Mouse (Mus musculus) left cerebral cortex, postnatal 10 days (tissue): ENCODE results near the gene Vmn1r11. TPM values are rescaled to one million over a fixed set of nuclear protein-coding genes. Genes with fewer than 3 reads are reported as not detected.

Source experiments
- DNase-seq, 2 experiments: peaks; one replicate each; pipeline ENCODE4 v3.0.0; 2021 to 2022; ENCODE audit warnings: low spot score in 2 of 2, mixed read lengths in 1 of 2; ENCODE audit errors: extremely low spot score in 1 of 2
- intact Hi-C: fragments of 180-260 bp; cut with DNase I; formaldehyde crosslinking; loops from one replicate; pipeline ENCODE4 v1.15.1; 2025
- total RNA-seq, 2 experiments: library from RNA; stranded (reverse); gene quantifications; 2 replicates each; pipeline ENCODE4 v1.2.3; 2021

Gene Vmn1r11
- total RNA-seq: not detected

DNA sequence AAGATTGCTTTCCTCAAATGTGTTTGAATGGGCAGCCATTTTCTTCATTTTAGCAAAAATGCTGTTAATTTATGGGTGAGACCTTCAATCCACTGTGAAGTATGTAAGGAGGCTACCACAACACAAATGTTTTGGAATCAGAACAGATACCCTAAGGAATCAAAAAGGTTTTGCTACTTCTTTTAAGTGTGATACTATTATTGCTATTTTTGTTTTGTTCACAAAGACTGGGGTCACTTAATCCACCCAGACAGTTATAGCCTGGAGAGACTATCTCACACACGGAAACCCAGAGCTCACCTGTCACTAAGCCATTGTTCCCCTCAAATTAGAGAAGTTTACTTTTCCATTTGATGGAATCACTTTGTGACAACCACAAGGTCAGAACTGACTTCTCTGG, at the start of gene Vmn1r11:
Gene Vmn1r11, plus strand, starts transcription at position 301 of the 400 bp plus-strand sequence.
- DNase-seq: no peak
- intact Hi-C loops: no loop called here

- no peak for DNase-seq
- intact Hi-C loops: no loop called here
These were observed 26.9 kb upstream of the Vmn1r11 start for GRCm38 (mm10) chr6:57106358-57106757.

DNA sequence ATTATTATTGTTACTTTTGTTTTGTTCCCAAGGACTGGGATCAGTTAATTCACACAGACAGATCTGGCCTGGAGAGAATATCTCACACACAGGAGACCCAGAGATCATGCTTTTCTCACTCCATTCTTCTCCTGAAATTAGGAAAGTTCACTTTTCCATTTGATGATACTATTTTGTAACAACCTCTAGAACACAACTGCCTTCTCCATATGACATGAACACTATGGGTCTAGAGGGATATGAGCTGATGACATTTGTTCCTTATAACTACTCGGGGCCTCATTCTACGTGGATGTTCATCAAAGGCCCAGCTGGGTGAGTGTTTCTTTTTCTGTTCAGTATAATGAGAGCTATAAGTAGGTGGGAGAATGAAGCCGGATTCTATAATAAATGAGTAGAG, 24.1 kb upstream of the Vmn1r11 start, which contains the start of gene Vmn1r10:
Gene Vmn1r10, plus strand, starts transcription at position 301 of the 400 bp plus-strand sequence.
- DNase-seq: no peak
- intact Hi-C loops: no loop called here

DNA sequence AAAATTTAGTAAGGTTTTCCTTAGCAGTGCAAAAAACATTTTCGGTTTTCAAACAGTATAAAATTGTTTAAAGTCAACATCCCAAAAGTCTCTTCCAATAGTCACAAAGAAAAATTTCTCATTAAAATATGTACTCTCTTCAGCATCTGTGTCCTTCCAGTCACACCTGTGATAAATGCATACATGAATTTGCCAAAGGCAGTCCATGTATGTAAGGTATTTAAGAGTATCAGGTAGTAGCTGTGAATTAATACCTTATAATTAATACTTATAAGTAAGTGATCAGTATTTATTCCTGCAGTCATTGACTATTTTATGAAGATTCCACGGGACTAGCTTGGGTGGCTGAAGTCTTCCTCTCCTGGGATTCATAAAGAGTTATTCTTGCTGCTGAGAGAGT, 23.4 kb downstream of the Vmn1r11 start, which contains the start of gene Vmn1r12:
Gene Vmn1r12, plus strand, starts transcription at position 301 of the 400 bp plus-strand sequence.
- DNase-seq: no peak
- intact Hi-C loops: no loop called here

Other genes starting within 250 kb of the Vmn1r11 start
- gene Nt5c3, start 209.5 kb upstream of the Vmn1r11 start, total RNA-seq: 10 to 100 TPM; 57.4 to 65.7 TPM
- gene Vmn1r4, start 209.4 kb upstream of the Vmn1r11 start, total RNA-seq: under 1 TPM; 0.55 to 0.60 TPM
- not detected for gene Vmn1r5, start 163.2 kb upstream of the Vmn1r11 start, total RNA-seq
- gene Vmn1r6, start 136.2 kb upstream of the Vmn1r11 start, total RNA-seq: not detected
- not detected for gene Vmn1r7, start 108.1 kb upstream of the Vmn1r11 start, total RNA-seq
- not detected for gene Vmn1r8, start 101.2 kb upstream of the Vmn1r11 start, total RNA-seq
- gene Vmn1r9, start 66.7 kb upstream of the Vmn1r11 start, total RNA-seq: not detected
- not detected for gene Vmn1r10, start 24.0 kb upstream of the Vmn1r11 start, total RNA-seq
- not detected for gene Vmn1r12, start 23.5 kb downstream of the Vmn1r11 start, total RNA-seq
- gene Vmn1r13, start 69.8 kb downstream of the Vmn1r11 start, total RNA-seq: not detected
- gene Vmn1r14, start 98.2 kb downstream of the Vmn1r11 start, total RNA-seq: not detected
- not detected for gene Vmn1r15, start 124.5 kb downstream of the Vmn1r11 start, total RNA-seq
- gene Vmn1r16, start 196.0 kb downstream of the Vmn1r11 start, total RNA-seq: not detected
- gene Vmn1r17, start 230.3 kb downstream of the Vmn1r11 start, total RNA-seq: not detected